Mouse (Mus musculus) fibroblast of lung, adult 2 months (primary cell): ENCODE data around the gene Fam71a.

Source experiments
- DNase-seq: peaks from one replicate; pipeline ENCODE4 v3.0.0-alpha.2; 2011; ENCODE audit warnings: low read depth

Gene Fam71a

GRCm38 (mm10) chr1:191122744-191123143 lies 41.9 kb downstream of the Fam71a start:
- no peak for DNase-seq

DNA sequence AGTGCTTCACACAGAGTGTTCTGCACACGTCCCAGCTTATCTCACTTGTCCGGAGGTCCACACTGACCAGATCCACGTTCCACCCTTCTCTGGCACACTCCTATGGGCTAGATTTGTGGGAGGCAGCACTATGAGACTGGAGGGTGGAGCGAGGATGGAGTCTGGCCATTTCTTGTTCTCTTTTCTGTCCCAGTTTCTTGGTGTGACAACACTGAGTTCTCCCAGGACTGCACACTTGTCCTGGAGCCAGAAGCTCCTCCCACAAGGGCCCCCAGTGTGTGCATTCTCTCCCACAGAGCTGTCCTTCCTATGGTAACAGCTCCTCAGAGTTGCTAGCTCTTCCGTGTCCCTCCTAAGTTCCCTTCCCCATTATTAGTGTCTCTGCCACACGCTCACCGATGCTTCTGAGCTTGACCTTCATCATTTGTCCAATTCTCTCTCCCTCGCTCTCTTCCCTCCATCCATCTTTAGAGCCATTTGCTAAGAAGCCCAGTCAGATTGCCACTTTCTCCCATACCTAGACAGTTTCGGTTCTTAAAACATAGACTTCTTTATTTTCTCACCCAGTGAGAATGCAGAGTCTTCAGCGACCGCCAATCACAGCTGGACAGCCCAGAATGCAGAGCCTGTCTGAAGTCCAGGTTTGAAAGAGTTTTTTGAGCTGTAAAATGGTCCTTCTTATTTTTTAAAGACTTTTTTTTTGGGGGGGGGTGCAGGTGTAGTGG lies 48.9 kb downstream of the Fam71a start:
- DNase-seq, result no peak

- no peak for DNase-seq
Observed at GRCm38 (mm10) chr1:191114868-191115267, 49.7 kb downstream of the Fam71a start.
